Mouse (Mus musculus) limb, embryonic 14.5 days (tissue): ENCODE measurements around the gene Rbfox1. TPM values are rescaled to one million over a fixed set of nuclear protein-coding genes. Genes with fewer than 3 reads are reported as not detected.

Experiments
- ATAC-seq: fragments of 200-750 bp; cut with Nextera tagmentation; 2 replicates; pipeline ENCODE4 v1.8.0; 2017; ENCODE audit warnings: low read depth, moderate number of reproducible peaks, moderate TSS enrichment; ENCODE audit not compliant: low FRiP score
- DNase-seq: peaks from one replicate; pipeline ENCODE4 v3.0.0-alpha.2; 2015; ENCODE audit warnings: low spot score
- H3K27ac ChIP-seq: fragments of 300-500 bp; sonication (generic); replicated peaks from 2 replicates; pipeline ENCODE4 v1.5.1; 2014; ENCODE audit warnings: low read depth, mild to moderate bottlenecking, low read length, moderate library complexity, mixed read lengths
- H3K27me3 ChIP-seq: fragments of 300-500 bp; sonication (generic); 2 replicates; pipeline ENCODE4 v1.6.1; 2014; ENCODE audit warnings: low read length, mixed read lengths; ENCODE audit not compliant: control insufficient read depth, insufficient read depth
- H3K36me3 ChIP-seq: fragments of 300-500 bp; sonication (generic); 2 replicates; pipeline ENCODE4 v1.6.1; 2014; ENCODE audit warnings: mild to moderate bottlenecking, low read length, moderate library complexity, mixed read lengths; ENCODE audit not compliant: control insufficient read depth, insufficient read depth
- H3K4me1 ChIP-seq: fragments of 300-500 bp; sonication (generic); 2 replicates; pipeline ENCODE4 v1.6.1; 2014; ENCODE audit warnings: antibody characterized with exemption, low read length, mixed read lengths; ENCODE audit not compliant: control insufficient read depth, insufficient read depth
- H3K4me2 ChIP-seq: fragments of 300-500 bp; sonication (generic); replicated peaks from 2 replicates; pipeline ENCODE4 v1.6.1; 2014; ENCODE audit warnings: low read depth, mild to moderate bottlenecking, low read length, moderate library complexity; ENCODE audit not compliant: severe bottlenecking
- H3K4me3 ChIP-seq: fragments of 300-500 bp; sonication (generic); replicated peaks from 2 replicates; pipeline ENCODE4 v1.5.1; 2014; ENCODE audit warnings: low read length
- H3K9ac ChIP-seq: fragments of 300-500 bp; sonication (generic); 2 replicates; pipeline ENCODE4 v1.6.1; 2014; ENCODE audit warnings: mild to moderate bottlenecking, low read depth, low read length, moderate library complexity; ENCODE audit not compliant: severe bottlenecking
- H3K9me3 ChIP-seq: fragments of 300-500 bp; sonication (generic); 2 replicates; pipeline ENCODE4 v1.6.1; 2016; ENCODE audit warnings: low read length; ENCODE audit not compliant: control insufficient read depth
- POLR2A ChIP-seq: fragments of 200-500 bp; IDR thresholded peaks from 2 replicates; pipeline ENCODE4 v1.8.0; 2012; ENCODE audit warnings: inconsistent platforms, mild to moderate bottlenecking, moderate library complexity, borderline replicate concordance; ENCODE audit not compliant: insufficient read depth, insufficient read length; ENCODE audit errors: extremely low read depth
- WGBS: fragments of 180-500 bp; shearing (Covaris S2); extraction: QIAGEN DNeasy Blood & Tissue Kit; methylation state at CpG from one replicate; pipeline ENCODE4 v1.1.7; 2014; 5-methylcytosine and 5-hydroxymethylcytosine counted together
- polyA plus RNA-seq, 2 experiments: library from polyadenylated mRNA; depleted of rRNA in 1 of 2; stranded (reverse) in 1 of 2; unstranded in 1 of 2; fragments of >200 nt; fragmentation: Nextera tagmentation in 1 of 2; extraction: Ambion mirVana in 1 of 2; gene quantifications; 2 replicates each; pipeline versions ENCODE4 v1.2.1 to v1.2.3; 2012 to 2014

Gene Rbfox1
- polyA plus RNA-seq, 2 experiments, result 3.8 to 6.0 TPM

DNA sequence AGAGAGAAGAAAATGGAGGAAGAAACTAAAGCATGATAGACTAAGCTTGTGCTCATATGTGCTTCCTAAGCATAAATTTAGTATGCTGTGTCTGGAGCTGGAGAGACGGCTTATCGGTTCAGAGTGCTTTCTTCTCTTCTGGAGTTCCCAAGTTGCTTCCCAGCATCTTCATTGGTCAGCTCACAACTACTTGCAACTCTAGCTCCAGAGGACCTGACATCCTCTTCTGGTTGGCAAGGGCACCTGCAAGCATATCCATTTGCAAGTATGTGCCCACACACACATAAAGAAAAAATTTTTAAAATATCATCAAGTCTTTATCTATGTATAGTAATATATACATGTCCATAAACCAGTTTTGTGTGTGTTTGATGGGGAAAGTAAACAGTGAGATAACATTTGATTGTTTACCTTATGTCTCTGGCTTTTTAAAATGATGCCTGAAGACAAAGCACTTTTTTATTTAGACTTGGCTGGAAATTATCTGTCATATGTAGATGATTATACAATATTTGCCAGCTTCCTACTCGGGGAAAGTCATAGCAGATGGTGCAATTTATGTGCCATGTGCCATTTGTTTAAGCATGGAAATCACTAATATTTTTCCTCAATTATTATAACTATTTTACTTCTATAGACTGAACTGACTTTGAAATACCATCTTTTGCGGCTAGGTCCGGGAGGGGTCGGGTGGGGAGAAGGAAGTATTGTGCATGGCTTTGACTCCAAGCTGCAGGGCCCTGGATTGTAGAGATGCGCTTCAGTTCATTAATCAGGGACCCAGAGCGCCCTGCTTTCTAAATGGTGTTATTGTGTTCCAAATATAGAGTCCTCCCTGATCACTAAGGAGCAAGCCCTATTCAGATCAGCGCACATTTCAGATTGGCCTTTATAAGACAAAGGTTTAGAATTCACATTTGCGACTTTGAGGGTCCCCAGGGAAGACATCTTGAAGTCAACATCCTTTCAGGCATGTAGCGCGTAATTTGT, 542.4 kb downstream of the Rbfox1 start:
- no peak for DNase-seq
- no peak for TF ChIP-seq POLR2A

DNA sequence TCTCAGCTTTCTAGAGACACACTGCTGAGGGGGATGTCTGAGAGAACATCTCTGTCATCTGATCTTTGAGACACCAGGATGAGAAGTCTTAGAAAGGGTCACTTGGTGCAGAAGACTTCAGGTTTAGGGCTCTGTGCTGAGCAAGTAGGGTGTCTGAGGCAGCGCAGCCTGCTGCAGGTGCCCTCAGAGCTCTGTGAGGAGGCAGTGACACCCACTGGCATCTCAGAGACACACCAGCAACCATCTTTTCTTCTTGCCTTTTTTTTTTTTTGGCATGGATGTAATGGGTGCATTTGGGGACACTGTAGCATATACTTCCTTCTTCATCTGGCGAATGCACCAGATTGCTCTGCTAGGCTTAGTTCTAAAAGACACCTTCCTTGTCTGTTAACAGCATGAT, 545.8 kb downstream of the Rbfox1 start:
- no peak overlapping the region for H3K9ac ChIP-seq
- no peak for TF ChIP-seq POLR2A
- 90% methylated on average over 2 of the region's 2 CpGs for WGBS
- ATAC-seq, result no peak
- H3K27me3 ChIP-seq, result no peaks in the 10 kb centered on the region
- no peaks in the 10 kb centered on the region for H3K4me1 ChIP-seq
- DNase-seq, result no peak
- H3K27ac ChIP-seq, result no peak overlapping the region
- no peaks in the 10 kb centered on the region for H3K9me3 ChIP-seq
- H3K4me2 ChIP-seq, result no peak overlapping the region
- no peak overlapping the region for H3K4me3 ChIP-seq
- no peaks in the 10 kb centered on the region for H3K36me3 ChIP-seq

More for the DNA sequence above, 542.4 kb downstream of the Rbfox1 start:
- WGBS, result 82% methylated on average over 12 of the region's 12 CpGs
- H3K9me3 ChIP-seq, result no peaks in the 10 kb centered on the region
- H3K27me3 ChIP-seq, result no peaks in the 10 kb centered on the region
- no peak overlapping the region for H3K9ac ChIP-seq
- H3K27ac ChIP-seq, result no peak overlapping the region
- no peaks in the 10 kb centered on the region for H3K36me3 ChIP-seq
- H3K4me3 ChIP-seq, result no peak overlapping the region
- ATAC-seq, result no peak
- H3K4me1 ChIP-seq, result no peaks in the 10 kb centered on the region
- H3K4me2 ChIP-seq, result no peak overlapping the region

DNA sequence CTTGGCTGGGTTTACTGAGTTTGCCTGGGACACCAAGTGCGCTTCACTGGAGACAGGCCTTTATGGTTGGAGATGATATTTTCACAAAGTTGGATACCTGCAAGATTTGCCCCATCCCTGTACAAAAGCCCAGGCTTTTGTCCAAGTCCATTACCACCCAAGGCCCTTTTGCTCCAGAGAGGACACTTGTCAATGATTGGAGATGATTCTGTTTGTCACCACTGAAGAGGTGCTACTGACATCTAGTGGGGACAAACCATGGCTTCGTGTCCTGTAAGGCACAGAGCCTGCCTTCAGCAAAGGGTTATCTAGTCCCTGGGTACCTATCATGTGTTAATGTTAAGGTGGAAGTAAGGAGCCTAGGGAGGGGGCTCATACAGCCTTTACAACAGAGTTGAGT, 551.3 kb downstream of the Rbfox1 start:
- ATAC-seq (no peak), DNase-seq (no peak)
- TF ChIP-seq POLR2A, result no peak
- H3K36me3 ChIP-seq, result no peaks in the 10 kb centered on the region
- no peaks in the 10 kb centered on the region for H3K27me3 ChIP-seq
- H3K9me3 ChIP-seq, result no peaks in the 10 kb centered on the region
- H3K4me1 ChIP-seq, result no peaks in the 10 kb centered on the region
- H3K4me3 ChIP-seq, result no peak overlapping the region
- H3K27ac ChIP-seq, result no peak overlapping the region
- no peak overlapping the region for H3K4me2 ChIP-seq
- 66% methylated on average over 2 of the region's 2 CpGs for WGBS
- H3K9ac ChIP-seq, result no peak overlapping the region

DNA sequence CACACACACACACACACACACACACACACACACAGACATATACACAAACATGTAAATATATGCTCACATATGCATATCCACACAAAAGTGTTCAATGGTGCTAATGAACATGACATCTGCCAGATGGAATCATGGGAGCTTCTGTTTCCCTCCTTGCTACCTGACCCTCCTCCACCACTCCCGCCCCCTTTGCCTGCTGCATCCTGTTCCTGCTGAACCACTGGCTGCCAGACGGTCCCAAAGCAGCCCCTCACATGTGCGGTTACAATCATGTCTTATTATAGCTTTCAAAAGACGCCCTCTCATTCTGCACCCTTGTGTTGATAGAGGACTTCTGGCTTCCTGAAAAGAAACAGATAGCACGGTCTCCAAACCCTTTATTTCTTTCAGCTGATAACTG, 563.1 kb downstream of the Rbfox1 start:
- no peaks in the 10 kb centered on the region for H3K36me3 ChIP-seq
- TF ChIP-seq POLR2A, result no peak
- no peak overlapping the region for H3K9ac ChIP-seq
- DNase-seq (no peak), ATAC-seq (no peak)
- H3K4me1 ChIP-seq, result no peaks in the 10 kb centered on the region
- H3K4me2 ChIP-seq, result 0 out of 2 replicates have a peak overlapping the region, but pooled peaks have one; percentile 21
- H3K4me3 ChIP-seq, result no peak overlapping the region
- 7% methylated on average over 5 of the region's 5 CpGs for WGBS
- no peaks in the 10 kb centered on the region for H3K27me3 ChIP-seq
- no peaks in the 10 kb centered on the region for H3K9me3 ChIP-seq
- no peak overlapping the region for H3K27ac ChIP-seq

DNA sequence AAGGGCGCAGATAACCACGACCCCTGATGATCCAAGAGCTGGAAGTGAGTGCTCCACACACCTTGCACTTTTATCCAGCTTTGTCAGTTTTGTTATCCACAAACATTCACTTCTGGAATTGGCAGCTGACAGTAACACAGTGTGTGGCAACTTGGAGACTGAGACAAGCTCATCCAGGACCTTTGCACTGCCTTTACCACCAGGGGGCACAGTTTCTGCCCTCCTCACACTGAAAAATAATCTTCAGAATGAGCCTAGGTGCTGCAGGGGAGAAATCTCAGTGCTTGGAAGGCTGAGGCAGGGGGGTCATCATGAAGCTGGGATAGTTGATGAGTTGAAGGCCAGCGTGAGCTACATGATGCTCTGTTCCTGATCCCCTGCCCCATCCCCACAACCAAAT, 570.2 kb downstream of the Rbfox1 start:
- H3K4me1 ChIP-seq, result no peaks in the 10 kb centered on the region
- WGBS, result 74% methylated on average over 3 of the region's 3 CpGs

More for the DNA sequence above, 570.2 kb downstream of the Rbfox1 start:
- no peak overlapping the region for H3K4me3 ChIP-seq
- H3K9me3 ChIP-seq, result no peaks in the 10 kb centered on the region
- no peak for TF ChIP-seq POLR2A
- H3K27me3 ChIP-seq, result no peaks in the 10 kb centered on the region
- ATAC-seq (no peak), DNase-seq (no peak)
- no peak overlapping the region for H3K27ac ChIP-seq
- no peaks in the 10 kb centered on the region for H3K36me3 ChIP-seq
- no peak overlapping the region for H3K9ac ChIP-seq
- H3K4me2 ChIP-seq, result no peak overlapping the region
